Mouse (Mus musculus) bone marrow, adult 2 months (tissue): ENCODE data around the gene Edf1.

Experiments used
- CTCF ChIP-seq: fragments of 200-500 bp; IDR thresholded peaks from 2 replicates; pipeline ENCODE4 v1.5.1; 2011; ENCODE audit warnings: low read length, control low read depth; ENCODE audit not compliant: control insufficient read depth, insufficient read depth
- POLR2A ChIP-seq: fragments of 200-500 bp; IDR thresholded peaks from 2 replicates; pipeline ENCODE4 v1.6.1; 2011; ENCODE audit warnings: low read depth, mild to moderate bottlenecking, control low read depth, low read length, borderline replicate concordance; ENCODE audit not compliant: control insufficient read depth

- TF ChIP-seq CTCF, result no peak
- TF ChIP-seq POLR2A, result no peak
These were observed 18.6 kb downstream of the Edf1 start for GRCm38 (mm10) chr2:25576028-25576850.
